Mouse (Mus musculus) ovary, postnatal 10 days (tissue): ENCODE data around the gene Prokr1.
"Not testable (repeated sequence)": the region's sequence is repeated elsewhere in the genome, so short reads cannot be mapped to it uniquely, and the experiment has no call there.

Experiments
- DNase-seq: peaks from one replicate; pipeline ENCODE4 v3.0.0; 2022; ENCODE audit warnings: low spot score

The Prokr1 gene

GRCm38 (mm10) chr6:87590394-87591281 lies at the start of gene Prokr1:
Gene Prokr1 (minus strand): TSS chr6:87590743.
- DNase-seq, result no peak

GRCm38 (mm10) chr6:87638134-87638660 lies 47.7 kb upstream of the Prokr1 start:
- DNase-seq, result no peak

- DNase-seq, result no peak
Observed at GRCm38 (mm10) chr6:87632176-87632575, 41.6 kb upstream of the Prokr1 start.

- DNase-seq, result not testable (repeated sequence)
Observed at GRCm38 (mm10) chr6:87628936-87629335, 38.4 kb upstream of the Prokr1 start.

GRCm38 (mm10) chr6:87623151-87623550 lies 32.6 kb upstream of the Prokr1 start:
- no peak for DNase-seq

- no peak for DNase-seq
Observed at GRCm38 (mm10) chr6:87621281-87621680, 30.7 kb upstream of the Prokr1 start.

GRCm38 (mm10) chr6:87618021-87618420 lies 27.5 kb upstream of the Prokr1 start:
- DNase-seq, result no peak

GRCm38 (mm10) chr6:87615696-87616083 lies 25.1 kb upstream of the Prokr1 start:
- DNase-seq, result no peak

GRCm38 (mm10) chr6:87614794-87615695 lies 24.5 kb upstream of the Prokr1 start:
- peak; percentile 33 for DNase-seq

- DNase-seq, result no peak
Observed at GRCm38 (mm10) chr6:87599825-87600224, 9.3 kb upstream of the Prokr1 start.

- no peak for DNase-seq
Observed at GRCm38 (mm10) chr6:87597116-87597833, 6.7 kb upstream of the Prokr1 start.

GRCm38 (mm10) chr6:87594188-87594587 lies 3.6 kb upstream of the Prokr1 start:
- no peak for DNase-seq

- no peak for DNase-seq
Observed at GRCm38 (mm10) chr6:87589718-87590393, 687 bp downstream of the Prokr1 start.

GRCm38 (mm10) chr6:87583991-87584390 lies 6.6 kb downstream of the Prokr1 start:
- DNase-seq, result no peak

GRCm38 (mm10) chr6:87583183-87583611 lies 7.3 kb downstream of the Prokr1 start:
- no peak for DNase-seq

GRCm38 (mm10) chr6:87582456-87582855 lies 8.1 kb downstream of the Prokr1 start:
- no peak for DNase-seq

- DNase-seq, result no peak
Observed at GRCm38 (mm10) chr6:87581581-87581980, 9.0 kb downstream of the Prokr1 start.

- DNase-seq, result no peak
Observed at GRCm38 (mm10) chr6:87581071-87581470, 9.5 kb downstream of the Prokr1 start.

- no peak for DNase-seq
Observed at GRCm38 (mm10) chr6:87578247-87578646, 12.3 kb downstream of the Prokr1 start.

- DNase-seq, result no peak
Observed at GRCm38 (mm10) chr6:87576648-87577330, 13.8 kb downstream of the Prokr1 start.

GRCm38 (mm10) chr6:87571863-87572262 lies 18.7 kb downstream of the Prokr1 start:
- DNase-seq, result not testable (repeated sequence)
